Mouse (Mus musculus) lung, postnatal 4 days (tissue): ENCODE data around the gene Agap1.
A peak's percentile ranks its signal among the peaks of the same experiment; 100 is the strongest.
"Not testable (repeated sequence)": the region's sequence is repeated elsewhere in the genome, so short reads cannot be mapped to it uniquely, and the experiment has no call there.

ENCODE experiments used
- DNase-seq, 2 experiments: peaks; one replicate each; pipeline ENCODE4 v3.0.0; 2021

Agap1 gene

DNA sequence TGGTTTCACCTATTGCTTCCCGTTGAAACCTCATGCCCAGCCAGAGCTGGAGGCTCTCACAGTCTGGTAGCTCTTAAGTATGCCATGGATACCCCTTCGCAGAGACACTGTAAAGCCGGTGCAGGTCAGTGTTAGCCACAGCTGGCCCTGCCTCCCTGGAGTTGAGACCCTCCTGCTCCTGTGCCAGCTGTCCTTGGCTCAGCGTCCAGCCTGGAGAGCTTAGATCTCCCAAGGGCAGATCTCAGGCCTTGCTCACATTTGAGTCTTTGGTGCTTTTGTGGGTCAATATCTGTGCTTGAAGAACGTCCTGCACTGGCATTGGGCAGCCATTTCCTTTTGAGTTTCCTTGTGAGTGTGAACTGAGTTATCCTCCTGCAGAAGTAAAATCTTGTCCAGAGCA is 7.3 kb downstream of the Agap1 start:
- no peak for DNase-seq

DNA sequence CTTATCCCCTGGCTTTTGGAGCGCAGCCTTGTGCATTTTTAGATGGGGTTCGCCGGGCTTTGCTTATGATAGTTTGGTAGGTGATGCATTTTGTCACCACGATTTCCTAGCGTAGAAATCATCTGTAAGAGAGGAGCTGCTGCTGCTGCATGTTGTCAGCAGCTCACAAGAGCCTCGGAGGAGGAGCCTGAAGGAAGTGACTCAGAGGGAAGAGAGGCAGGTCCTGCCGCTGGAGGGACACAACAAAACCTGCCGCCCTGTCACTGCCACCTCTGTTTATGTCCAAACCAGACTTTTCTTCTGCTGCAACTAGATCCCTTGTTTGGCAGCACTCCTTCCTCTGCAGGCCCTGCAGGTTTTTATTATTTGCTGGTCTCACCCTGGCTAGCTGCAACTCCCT is 8.5 kb downstream of the Agap1 start:
- DNase-seq: peak in 1 of 2 experiments; percentile 49

DNA sequence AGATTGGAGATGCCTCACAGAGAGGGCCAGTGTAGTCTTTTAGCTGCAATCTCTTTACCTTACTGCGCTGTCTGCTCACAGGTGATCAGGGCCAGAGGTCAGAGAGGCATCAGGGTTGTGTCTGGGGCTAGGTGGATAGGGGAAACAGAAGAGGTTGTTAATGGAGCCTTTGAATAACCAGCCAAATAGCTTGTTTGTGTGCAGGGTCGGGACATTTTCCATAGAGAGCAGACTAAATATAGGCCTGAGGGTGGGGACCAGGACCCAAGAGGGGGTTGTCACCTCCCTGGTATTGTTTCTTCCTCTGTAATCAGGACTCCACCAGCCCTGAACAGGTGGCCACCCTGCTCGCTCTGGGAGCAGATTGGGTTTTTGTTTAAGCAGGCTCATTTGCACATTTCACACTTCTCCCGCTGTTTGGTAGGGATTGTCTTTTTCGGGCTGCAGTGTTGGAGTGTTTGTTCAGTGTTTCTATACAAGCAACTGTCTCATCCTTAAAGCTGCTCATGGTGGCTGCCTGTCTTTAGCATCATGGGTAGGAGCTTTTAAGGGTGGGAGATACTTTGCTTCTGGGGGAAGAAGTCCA is 10.9 kb downstream of the Agap1 start:
- no peak for DNase-seq

DNA sequence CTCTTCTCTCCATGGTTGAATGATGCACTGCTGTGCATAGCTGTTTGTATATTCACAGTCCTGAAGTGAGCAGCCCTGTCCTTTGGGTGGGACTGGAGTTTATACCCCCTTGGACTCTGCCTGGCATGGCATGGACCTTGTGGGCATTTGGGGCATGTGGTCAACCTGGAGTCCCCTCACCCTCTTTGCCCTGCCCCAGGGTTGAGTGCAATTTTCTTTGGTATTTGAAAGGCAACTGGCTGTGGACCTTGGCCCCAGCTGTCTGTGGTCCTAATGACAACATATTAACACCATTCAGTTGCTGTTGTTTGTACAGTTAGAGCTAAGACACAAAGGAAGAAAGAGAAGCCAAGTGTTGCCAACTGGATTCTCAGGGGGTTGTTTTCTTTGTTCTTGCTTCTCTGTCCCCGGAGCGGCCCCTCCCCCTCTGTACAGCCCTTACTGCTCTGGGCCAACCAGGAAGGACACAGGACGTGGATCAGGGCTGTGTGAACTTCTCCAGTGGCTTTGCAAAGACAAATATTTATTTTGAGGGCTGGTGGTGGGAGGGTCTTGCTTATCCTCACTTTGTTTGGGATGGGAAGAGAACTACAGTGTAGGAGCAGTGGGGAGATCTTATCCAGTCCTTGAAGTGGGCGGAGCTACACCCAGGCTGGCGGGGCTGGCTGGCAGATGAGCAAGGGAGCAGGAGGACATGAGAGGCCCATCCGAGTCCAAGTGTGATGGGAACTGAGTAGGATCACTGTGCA is 12.9 kb downstream of the Agap1 start:
- DNase-seq: peak; percentile 74 to 93

DNA sequence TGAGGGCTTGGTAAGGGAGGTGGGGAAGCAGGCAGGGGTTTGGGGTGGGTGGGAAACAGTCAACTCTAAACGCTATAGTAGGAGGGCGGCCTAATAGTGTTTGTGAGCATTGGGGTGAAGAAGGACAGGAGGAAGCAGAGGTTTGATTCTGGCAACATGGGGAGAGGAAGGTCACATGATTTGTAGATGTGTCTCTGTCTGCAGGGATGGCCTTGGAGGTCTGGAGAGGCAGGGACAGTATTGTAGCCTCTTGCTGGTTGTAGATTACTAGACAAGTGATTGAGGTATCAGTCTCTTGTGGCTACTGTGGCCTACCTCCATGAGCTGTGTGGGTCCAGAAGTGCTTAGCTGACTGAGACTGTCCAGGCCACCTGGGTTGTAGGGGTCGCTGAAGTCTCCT is 13.5 kb downstream of the Agap1 start:
- no peak for DNase-seq

DNA sequence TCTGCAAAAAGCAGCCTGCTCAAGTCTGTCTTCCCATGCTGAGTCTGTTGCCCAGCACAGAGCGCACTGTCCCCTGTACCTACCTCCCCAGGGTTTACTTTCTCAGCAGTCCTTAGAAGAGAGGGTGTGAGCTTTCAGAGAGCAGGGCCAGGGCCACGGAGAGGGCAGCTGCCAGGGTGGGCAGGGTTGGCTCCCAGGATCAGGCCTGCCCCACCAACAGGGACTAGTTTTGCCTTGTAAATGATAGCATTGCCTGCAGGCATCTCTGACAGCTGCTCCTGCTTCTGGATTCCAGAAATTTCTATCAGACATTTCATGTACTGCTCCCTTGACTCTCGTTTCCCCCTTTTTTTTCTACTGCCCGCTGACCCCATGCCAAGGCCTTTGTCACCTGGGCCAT is 16.8 kb downstream of the Agap1 start:
- DNase-seq: no peak

DNA sequence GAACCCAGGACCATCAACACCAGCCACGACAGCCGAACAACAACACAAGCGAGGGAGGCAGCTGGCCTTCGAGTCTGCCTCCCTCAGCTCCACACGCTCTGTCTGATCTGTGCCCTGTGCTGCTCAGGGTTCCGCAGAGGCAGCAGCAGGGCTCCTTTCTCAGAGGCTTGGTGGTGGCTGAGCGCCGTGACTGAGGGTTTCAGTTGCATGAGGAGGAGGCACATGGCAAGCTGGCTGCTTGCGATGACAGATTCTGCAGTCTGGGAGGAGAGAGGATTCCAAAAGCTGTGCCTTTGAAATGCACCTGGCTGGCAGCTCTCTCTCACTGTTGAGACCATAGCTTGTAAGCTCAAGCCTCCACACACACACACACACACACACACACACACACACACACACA is 17.3 kb downstream of the Agap1 start:
- no peak for DNase-seq

DNA sequence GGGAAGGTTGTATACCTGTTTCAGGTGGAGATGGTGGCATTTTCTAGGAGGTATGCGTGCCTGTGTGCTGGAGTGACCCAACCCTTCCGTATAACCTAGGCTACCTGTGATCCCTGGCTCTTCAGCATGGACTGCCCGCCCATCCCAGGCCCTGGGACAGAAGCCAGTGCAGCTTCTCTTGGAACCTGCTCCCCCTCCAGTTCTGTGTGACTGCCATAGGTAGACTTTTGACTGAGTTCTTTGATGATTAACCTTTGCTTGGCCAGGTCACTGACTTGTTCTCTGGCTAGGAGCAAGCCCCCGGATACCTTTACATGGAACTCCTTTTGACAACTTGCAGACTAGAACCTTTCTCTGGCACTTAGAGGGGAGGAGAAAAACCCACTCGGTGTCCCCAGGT is 19.3 kb downstream of the Agap1 start:
- no peak for DNase-seq

DNA sequence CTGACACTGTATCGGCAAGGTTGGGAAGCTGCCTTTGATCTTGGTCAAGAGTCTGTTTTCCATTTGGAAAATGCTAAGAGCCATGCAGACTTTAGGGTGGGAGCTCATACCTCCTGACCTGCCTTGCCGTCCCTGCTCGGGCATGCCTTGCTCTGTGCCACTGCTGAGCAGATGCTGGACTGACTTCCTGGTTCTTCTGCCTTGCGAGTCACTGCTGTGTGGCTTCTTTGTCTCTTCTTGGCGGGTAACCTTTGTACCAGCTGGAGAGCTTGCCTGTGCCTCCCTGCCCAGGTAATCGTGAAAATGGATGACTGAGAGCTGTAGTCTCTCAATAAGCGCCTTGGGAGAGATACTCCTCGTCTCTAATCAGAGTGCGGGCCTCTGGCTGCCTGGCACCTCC is 20.2 kb downstream of the Agap1 start:
- no peak for DNase-seq

DNA sequence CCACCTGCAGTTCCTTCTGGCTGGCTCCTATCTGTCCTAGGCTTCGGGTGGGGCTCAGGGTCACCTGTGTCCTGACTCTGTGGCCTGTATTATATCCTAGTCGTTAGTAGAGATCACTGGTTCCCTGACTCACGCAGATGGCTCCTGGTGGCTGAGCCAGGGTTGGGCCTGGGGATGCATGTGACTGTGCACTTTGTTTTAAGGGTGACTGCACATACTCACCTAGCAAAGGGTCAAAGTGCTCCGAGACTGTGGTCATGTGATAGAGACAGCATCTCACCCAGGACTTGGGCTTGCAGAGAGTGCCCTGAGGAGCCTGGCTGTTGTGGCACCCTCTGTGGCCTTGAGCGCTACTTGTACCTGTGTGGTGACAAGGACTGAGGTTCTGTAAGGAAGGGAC is 22.4 kb downstream of the Agap1 start:
- DNase-seq: no peak

DNA sequence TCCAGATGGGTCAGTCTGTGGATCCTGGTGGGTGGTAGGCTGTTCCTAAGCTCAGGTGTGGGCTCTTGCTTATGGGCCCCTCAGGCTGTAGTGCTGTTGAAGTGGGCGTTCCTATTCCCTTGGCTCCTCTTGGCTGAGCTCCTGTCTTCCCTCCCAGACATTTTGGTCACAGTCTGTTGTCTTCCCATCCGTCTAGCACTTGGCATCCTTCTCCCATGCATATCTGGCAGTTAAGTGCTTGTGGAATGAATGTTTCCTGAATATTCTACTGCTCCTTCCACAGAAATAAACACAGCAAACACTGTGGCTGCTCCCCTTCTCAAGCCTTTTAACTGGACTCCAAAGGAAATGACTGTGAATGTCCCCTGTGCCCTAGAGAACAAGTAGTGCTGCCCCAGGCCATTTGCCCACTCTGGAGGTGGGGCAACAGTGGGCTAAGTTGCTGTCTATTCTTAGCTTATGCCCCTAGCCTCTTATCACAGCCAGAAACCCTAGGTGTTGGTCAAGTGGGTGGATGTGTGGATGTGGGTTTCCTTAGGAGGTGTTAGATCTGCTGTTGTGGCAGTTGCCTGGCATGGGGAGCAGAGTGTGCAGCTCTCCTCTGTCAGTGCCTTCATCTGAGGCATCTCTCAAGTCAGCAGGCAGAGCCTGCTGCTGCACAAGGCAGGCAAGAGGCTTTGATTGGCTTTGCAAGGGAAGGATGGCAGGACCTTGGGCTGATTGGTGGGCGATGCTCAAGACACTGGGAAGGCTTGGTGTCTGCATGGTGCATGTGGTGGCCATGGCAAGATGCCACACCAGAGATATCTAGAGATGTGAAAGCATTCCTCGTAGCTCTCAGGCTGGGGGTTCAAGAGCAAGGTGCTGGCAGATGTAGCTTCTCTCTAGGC is 24.2 kb downstream of the Agap1 start:
- no peak for DNase-seq

DNA sequence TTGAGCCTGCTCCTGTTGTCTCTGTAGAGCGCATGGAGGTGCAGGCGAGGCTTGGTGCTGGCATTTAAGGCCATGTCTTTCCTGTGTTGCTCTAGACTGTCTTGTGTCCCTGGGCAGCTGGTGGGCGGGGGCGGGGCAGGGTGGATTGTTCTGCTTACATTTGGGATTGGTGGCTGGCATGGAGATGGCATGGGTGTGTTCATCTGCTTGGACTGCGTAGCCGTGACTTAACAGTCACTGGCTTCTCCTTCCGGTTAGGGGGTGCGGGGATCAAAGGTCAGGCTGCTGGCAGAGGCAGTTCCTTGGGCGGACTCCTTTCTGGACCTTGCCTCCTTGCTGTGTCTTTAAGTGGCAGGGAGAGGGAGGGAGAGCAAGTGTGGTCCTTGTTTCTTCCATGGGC is 26.5 kb downstream of the Agap1 start:
- peak; percentile 67 to 82 for DNase-seq

DNA sequence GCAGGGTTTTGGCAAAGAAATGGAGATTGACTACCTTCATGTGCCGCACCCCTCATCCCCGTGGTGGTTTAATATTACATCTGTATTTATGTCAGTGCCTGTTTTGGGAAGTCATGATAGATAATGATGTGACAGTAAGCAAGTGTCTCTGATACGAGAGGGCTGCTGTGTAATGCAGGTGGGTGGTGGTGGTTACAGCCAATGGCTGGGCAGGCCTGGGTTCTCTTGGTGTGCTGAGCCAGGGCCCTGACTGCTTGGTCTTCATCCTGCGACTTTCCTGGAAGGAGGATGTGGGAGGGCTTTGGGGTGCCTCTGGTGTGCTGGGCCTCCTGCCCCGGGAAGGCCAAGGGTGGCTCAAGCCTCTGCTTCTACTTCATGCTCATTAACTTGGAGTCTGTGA is 28.2 kb downstream of the Agap1 start:
- DNase-seq: no peak

DNA sequence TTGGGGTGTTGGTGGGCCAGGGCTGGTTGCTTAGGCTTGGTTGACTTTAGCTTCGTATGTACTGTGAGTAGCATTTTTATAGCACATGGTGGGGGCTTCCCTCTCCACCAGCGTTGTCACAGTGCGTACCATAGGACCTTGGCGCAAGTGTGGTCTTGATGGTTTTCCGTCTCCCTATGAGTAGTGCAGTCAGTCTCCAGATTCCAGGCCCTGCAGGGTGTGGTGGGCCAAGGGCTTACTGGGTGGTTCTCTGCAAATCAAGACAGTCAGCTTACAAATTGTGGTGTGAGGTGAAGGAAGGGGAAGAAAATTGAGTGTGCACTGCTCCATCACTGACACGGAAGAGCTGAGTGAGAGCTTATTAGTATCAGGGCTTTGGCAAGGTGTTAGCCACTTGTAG is 32.3 kb downstream of the Agap1 start:
- no peak for DNase-seq

DNA sequence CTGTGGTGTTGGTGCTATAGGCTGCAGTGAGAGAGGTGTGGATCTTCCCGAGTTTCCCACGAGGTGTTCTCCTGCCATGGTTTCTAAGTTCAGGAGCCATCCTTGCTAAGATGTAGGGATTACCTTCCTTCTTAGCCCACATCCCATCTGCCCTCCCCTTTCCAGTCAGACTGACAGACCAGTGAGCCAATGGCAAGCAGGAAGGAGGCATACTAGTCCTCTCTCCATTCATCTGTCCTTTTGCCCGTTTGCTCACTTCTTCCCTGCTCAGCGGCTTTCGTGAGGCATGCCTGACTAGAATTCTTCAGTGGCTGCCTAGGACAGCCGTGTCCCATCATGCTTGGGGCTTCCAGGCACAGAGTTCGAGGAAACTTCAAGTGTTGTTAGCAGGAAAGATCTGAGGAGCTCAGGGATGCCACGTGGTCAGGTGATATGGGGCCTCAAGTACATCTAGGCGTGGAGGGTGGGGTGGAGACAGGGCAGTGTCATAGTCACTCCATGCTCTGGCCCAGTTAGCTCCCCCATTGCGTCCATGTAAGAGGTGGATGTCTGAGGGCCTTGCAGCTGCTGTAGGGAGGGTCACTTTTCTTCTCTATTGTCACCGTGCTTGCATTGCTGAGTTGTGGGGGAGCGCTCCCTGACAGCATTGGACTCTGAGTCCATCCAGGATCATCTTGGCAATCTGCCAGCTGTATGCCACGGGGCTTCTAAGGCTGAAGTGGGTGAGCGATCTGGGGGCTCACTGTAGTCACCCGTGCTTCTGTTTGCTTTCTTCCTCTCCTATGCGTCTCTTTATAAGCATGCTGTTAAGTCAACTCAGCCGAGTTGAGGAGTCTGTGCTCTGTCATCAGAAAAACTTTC is 34.7 kb downstream of the Agap1 start:
- DNase-seq: no peak

DNA sequence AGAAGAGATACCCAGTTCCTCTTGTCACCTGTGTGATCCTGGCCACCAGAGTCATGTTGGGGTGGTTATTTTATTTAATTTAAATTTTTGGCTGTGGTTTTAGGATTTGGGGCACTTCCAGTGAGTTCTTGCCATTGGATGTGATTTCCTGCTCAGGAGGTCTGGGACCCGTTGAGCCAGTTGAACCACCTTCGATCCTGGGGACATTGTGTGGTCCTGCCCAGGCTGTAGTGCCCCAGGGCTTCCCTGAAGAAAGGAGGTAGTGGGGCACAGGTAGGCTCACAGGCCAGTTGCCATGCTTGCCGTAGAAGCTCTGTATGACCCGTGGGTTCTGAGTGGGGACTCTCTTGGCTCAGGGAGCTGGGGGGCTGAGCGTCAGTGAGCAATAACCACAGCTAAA is 38.6 kb downstream of the Agap1 start:
- DNase-seq: no peak

DNA sequence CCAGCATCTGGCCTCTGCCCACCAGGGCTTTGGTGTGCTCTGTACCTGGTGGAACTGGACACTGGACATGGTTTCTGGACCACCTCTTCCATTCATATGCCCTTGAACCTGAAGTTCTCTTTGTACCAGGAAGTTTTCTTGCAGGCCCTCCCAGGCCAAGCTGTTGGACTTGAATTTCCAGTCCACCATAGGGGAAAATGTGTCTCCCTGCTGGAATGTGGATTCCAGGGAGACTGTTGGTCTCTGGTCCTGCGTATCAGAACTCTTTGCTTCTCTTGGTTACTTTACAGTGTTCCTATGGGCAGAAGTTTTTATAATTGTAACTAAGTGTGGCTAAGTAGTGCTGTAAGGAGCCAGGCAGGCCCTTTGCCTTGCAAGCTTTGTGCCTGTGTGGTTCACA is 40.2 kb downstream of the Agap1 start:
- DNase-seq: no peak

DNA sequence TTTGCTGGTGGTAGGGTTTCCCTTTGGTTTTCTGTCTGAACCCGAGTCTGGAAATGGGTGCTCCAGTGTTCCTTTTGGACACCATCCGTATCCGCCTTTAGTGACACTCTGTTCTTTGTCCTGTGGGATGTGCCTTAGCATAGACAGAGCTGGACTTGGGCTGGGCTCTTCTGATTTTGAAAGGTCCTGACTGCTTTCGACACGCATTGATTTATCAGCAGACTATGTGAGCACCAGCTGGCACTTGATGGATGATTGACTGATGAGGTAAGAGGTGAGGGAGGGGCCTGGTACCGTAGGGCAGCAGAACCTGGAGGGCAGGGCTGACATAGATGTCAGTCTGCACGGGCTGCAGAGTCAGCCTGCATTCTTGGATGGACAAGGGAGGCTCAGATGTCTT is 41.6 kb downstream of the Agap1 start:
- no peak for DNase-seq

DNA sequence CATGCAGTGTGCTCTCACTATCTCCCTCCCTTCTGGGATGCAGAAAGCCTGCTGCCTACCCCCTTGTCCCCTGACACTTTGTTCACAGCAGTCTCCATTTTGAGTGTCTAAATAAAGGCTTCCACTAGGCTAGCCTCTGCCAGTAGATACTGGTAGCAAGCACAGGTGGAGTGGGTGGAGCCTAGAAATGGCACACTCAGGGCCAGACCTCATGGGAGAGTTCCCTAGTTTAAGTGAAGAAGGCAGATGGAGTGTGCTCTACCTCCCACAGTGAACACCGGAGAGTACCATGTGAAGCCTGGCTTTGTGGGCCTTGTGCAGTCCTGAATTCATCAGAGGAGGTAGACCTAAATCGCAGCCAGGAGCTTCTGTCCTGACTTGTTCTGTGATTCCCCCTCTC is 46.3 kb downstream of the Agap1 start:
- no peak for DNase-seq

DNA sequence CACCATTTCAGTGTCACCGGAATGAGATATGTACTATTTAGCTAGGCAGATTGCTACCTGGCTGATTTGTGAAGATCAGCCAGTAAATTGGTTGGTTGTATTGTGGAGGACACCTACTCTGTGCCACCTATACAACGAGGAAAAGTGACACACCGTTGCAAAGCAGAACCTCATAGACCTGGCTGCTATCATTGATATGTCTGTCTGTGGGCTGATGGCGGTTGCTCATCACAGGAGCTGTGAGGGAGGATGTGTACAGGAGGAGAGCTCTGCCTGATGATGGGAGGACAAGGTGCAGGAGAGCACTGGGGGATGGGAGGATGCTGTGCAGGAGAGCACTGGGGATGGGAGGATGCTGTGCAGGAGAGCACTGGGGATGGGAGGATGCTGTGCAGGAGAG is 46.7 kb downstream of the Agap1 start:
- no peak for DNase-seq

DNA sequence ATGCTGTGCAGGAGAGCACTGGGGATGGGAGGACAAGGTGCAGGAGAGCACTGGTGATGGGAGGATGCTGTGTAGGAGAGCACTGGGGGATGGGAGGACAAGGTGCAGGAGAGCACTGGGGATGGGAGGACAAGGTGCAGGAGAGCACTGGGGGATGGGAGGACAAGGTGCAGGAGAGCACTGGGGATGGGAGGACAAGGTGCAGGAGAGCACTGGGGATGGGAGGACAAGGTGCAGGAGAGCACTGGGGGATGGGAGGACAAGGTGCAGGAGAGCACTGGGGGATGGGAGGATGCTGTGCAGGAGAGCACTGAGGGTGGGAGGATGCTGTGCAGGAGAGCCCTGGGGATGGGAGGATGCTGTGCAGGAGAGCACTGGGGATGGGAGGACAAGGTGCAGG is 47.3 kb downstream of the Agap1 start:
- DNase-seq: not testable (repeated sequence)

DNA sequence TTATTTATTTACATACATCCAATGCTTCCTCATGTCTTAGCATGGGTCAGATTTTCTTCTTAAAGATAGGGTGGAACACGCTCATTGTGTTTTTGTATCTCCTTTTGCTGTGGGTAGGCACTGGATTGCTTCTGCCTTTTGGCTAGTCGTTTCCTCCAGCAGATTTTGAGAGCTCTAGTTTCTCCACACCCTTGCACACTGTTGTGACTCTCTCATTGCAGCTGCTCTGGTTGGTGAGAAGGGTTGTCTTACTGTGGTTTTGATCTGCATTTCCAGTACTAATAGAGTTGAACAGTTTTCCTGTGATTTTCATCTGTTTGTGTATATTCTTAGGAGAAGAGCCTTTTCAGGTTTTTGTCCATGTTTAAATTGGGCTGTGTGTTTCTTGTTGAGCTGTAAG is 54.6 kb downstream of the Agap1 start:
- DNase-seq: no peak

DNA sequence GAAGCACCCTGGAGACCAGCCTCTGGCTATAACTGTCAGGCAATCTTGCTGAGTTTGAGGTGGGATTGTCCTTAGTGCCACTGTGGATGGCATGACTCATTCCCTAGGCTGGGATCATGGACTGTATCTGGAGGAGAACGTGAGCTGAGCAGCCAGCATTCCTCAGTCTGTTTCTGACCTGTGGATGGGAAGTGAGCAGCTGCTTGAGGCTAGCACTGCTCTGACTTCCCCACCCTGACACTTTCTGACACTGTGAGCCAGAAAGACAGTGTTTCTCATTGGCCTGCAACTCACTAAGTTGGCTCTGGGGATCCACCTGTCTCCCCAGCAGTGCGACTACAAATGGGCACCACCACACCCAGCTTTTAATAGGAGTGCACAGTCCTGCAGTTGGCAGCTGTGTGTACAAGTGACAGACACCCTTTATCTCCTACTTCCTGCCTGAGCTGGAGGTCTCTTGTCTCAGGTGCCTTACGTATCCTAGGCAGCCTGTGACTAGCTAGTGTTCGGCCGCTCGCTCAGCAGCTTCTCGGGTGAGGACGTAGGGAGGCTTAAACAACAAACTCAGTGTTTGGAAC is 55.2 kb downstream of the Agap1 start:
- no peak for DNase-seq
